Mouse (Mus musculus) fibroblast of lung, adult 2 months (primary cell): ENCODE results near the gene Odf4.
"Not testable (repeated sequence)": the region's sequence is repeated elsewhere in the genome, so short reads cannot be mapped to it uniquely, and the experiment has no call there.

Source experiments
- DNase-seq: peaks from one replicate; pipeline ENCODE4 v3.0.0-alpha.2; 2011; ENCODE audit warnings: low read depth

The Odf4 gene

DNA sequence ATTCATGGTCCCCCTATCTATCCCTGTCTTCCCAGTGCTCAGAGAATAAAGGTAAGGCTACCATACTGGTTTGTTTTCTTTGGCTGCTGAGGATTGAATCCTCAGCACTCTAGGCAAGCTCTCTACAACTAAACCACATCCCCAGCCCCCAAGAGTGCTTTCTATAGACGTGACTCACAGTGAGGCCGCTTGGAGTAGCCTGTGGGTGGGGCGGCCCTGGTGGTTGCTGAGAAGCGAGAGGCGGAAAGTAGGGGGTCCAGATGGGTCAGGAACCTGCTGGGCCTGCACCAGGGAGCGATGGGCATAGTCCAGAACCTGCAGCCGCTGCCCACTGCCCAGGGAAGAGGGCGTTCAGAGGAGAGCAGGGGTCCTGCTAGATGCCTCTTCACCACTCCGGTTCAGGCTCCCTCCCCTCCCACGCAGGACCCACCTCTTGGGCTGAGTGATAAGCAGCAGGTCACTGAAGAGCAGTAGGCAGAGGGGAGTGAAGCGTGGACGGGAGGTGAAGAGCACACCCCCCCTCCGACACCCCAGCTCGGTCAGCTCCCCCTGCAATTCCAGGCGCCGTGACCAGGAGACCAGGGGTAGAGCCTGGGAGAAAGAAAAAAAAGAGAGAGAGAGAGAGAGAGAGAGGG lies 20.0 kb upstream of the Odf4 start:
- no peak for DNase-seq

DNA sequence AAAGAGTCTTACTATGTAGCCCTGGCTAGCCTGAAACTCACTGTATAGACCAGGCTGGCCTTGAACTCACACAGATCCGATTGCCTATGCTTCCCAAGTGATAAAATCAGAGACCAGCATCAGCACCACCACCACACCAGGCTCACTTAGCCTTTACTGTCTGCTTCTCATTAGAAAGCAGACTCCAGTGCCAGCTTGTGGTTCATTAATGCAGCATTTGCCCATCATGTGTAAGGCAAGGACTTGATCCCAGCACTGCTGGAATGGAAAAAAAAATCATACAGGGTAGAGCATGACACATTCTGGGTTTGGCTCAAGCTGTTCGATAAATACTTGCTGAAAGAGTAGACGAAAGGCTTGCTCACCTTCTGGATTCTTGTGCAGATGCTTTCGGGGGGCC lies 19.1 kb upstream of the Odf4 start:
- no peak for DNase-seq

DNA sequence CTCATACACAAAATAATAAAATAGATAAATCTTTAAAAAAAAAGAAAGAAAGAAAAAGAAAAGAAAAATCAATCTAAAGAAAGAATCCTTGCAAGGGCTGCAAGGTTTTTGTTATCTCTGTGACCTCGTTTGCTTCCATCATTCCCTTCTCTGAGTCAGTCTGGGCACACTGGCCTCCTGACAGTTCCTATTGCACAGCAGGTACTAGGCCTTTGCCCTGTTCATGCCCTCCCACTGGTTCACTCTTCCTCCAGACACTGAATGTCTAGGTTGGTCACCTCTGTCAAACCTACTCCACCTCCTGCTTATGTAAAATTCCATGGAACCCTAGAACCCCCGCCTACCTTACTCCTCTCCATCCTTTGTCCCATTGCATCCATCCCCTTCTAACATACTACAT lies 18.4 kb upstream of the Odf4 start:
- no peak for DNase-seq

DNA sequence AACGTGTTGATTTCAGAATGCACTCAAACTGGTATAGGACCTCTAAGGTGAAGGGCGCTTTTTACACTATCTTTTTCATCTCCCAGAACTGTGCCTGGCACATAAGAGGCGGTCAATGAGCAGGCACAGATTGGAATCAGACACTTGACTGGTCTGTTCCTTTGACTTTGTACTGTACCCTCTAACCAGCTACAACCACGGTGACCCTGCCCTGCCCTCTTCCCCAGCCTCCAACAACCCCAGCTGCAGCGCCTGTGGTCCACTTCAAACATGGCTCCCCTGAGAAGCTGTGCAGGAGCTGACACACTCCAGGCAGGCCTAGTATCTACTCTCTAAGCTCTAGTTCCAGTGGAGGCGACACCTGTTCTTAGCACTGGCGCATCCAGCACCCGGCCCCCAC lies 15.8 kb upstream of the Odf4 start:
- no peak for DNase-seq

DNA sequence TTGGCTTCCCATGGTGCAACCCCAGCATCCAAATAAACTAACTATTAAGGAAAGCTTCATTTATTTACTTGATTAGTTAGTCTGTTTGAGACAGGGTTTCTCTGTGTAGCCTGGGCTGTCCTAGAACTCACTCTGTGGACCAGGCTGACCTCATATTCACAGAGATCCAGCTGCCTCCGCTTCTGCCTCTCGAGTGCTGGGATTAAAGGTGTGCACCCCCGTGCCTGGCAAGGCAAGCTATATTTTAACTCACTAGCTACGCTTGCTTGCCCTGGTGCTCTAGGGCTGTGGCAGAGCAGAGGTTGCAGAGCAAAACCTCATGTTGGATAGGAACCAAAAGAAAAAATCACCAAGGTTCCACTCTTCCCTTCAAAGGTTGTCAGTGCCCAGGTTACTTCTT lies 13.6 kb upstream of the Odf4 start:
- DNase-seq, result no peak

DNA sequence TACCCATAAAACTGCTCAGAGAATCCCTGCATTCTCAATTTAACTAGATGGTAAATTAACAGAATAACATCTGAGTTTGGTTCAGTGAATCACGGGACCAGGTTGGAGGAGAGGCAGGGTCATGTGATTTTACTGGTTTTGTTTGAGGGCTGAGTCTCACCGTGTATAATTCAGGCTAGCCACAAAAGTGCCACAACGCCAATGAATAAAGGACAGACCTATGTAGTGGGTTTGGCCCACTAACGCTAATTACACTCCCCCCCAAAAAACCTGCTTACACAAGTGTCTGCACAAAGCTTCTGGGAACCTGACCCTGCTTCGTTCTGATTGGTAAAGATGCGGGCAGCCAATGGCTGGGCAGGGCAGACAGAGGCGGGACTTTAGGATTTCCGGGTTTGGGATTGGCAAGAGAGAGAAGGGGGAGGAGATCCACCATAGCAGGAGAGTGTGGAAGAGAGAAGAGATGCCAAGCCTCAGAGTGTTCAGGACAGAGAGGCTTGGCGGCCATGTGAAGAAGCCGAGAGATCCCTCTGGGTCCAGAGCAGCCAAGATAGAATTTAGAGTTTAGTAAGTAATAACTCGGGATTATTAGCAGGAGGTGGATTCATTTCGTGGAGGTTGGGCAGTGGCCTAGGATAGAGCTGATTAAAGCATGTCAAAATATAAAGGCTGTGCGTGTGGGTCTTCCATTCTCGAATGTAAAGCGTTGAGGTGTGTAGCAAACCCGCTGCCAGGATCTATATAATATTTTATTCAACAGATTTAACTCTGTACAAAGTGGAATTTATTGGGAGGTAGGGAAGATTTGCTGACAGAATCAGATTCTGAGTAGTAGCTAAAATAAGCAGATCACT lies 12.8 kb upstream of the Odf4 start:
- DNase-seq, result peak; percentile 92

DNA sequence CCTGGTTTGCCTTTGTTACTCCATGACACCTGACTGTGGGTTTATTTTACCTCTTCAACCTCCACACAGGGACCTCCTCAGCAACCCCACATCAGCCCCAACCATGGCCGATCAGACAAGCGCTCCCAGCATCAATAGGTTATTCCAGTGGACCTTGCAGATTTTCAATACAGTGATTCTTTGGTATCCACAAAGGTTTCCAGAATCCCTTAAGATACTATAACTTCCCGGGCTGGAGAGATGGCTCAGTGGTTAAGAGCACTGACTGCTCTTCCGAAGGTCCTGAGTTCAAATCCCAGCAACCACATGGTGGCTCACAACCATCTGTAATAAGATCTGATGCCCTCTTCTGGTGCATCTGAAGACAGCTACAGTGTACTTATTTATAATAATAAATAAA lies 10.1 kb upstream of the Odf4 start:
- DNase-seq, result not testable (repeated sequence)

DNA sequence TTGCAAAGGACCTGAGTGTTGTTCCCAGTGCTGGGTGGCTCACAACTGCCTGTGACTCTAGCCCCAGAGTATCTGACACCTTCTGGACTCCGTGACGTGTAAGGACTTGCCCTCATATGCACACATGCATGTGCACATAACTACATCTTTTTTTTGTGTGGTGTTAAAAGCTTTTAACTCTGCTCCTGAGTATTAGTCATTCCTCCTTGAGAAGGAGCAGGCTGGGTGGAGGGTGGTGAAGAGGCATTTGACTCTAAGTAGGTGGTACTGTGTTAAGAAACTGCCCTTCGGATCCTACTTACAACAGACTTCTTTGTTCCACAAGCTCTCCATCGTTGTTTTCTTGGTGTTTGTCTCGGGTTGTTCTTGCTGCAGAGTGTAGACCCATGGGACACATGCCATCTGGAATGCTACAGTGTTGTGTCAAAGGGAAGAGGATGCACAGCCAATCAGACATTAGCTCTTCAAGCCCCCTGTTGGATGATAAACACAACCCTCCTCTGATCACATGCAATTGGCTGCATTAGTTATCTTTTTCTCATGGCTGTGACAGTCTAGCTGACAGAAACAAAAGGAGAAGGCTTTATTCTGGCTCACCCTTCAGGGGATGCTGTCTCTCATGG lies 7.1 kb upstream of the Odf4 start:
- DNase-seq, result no peak

DNA sequence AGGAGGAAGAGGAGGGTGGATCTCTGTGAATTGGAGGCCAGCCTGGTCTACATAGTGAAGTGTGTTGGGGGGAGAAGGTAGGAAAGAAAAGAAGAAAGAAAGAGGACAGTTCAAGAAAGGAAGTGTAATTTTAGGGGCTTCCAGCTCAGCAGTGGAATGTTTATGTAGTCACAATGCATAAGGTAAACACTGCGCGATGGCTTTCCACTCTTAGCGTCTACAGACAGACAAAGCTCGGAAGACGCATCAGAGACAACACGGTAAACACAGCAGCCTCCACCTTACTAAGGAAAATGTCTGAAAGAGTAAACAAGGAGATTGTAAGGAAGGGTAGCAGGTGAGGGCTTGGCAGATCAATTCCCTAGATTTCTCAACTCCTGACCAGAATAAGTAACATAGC lies 3.1 kb upstream of the Odf4 start:
- DNase-seq, result no peak

DNA sequence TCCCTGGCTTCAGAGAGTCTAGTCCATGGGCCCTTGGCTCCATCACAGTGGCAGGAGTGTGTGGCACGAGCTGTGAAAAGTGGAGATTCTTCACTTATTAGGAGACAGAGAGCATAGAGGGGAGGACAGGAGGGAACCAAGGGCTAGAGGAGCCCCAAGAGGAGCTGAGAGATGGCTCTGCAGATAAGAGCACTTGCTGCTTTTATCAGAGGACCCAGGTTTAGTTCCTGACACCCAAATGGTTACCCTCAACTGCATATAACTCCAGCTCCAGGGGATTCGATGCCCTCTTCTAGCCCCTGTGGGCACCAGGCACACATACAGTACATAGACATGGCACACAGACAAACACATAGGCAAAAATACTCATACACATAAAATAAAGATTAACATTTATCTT lies 2.1 kb downstream of the Odf4 start:
- no peak for DNase-seq

DNA sequence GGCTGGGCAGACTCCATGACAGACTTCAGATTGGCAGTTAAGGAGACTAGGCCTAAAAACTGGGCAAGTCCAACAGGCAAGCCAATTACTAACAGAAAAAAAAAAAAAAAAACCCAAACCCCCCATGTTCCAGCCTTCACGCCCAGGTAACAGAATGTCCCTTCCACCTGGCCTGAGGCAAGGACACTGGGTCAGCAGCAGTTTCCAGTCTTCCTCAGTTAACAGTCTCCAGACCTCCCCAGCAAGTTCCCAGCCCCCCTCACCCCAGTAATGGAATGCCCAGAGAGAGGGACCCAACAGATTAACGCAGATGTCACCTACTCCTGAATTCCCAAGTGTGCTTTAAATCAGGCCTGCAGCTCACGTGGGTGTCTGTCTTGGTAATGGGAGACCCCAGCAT lies 3.7 kb downstream of the Odf4 start:
- DNase-seq, result no peak

DNA sequence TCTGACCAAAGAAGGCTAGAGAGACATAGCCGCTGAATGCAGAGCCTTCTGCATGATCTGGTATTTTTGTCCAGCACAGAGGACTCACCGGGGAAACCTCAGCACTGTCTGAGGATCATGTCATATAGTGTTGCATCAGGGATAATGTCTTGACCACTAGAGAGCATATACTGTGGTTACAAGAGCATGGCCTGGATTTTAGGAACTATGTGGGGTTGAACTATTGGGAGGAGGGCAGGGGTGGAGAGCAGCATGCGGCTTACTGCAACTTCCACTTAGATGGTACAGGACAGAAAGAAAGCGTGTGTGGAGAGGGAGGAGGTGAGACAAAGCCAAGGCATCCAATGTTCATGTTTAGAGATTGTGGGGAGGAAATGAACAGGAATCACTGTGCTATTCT lies 12.3 kb downstream of the Odf4 start:
- no peak for DNase-seq

DNA sequence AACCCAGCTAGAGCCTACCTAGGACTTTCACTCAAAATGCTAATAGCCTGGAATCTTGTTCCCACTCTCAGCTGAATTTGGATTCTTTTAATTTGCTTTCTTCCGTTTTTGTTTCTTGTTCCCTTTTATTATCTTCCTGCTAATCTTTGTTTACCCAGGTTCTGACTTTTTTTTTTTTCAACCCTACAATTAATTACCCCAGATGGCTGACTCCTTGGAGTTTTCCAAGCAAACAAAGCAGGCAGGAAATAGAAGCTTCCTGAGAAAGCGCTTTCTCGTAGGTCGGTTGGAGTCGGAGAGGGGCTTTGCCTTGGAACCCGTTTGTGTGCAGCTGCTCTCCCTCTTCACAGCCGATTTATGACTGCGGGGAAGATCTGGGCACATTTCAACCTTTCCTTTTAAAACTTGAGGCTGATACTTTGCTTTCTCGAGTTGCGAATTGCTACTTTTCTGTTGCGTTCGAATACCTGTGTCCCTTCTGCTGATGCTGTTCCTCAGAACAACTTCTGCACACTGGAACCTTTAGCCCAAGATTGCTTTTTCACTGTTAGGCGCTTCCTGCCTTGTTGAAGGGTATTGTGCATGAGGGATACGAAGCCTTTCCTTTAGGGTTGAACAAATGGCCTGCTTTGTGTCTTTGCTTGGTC lies 15.2 kb downstream of the Odf4 start:
- DNase-seq, result no peak

DNA sequence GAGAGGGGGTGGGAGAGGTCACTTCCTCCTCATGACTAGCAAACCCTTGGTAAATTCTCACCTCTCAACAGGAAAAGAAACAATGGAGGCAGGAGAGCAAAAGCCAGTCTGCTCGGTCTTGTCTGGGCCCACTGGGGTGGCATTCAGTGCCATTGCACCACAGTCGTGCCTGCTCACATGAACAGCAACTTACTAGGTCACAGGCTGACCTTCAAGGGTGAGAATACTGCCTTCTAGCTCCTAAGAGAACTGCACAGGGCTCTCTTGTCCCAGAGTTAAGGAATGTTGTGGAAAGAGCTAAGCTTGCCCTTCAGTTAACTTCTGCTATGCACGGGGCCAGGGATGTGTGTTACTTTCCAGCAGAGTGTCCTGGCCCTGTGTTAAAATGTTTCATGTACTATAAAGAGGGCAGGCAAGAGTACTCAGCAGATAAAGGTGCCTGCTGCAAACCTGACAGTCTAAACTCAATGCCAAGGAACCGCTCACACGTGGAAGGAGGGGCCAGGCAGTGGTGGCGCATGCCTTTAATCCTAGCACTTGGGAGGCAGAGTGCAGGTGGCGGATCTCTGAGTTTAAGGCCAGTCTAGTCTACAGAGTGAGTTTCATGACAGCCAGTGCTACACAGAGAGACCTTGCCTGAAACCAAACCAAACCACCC lies 17.9 kb downstream of the Odf4 start:
- no peak for DNase-seq

DNA sequence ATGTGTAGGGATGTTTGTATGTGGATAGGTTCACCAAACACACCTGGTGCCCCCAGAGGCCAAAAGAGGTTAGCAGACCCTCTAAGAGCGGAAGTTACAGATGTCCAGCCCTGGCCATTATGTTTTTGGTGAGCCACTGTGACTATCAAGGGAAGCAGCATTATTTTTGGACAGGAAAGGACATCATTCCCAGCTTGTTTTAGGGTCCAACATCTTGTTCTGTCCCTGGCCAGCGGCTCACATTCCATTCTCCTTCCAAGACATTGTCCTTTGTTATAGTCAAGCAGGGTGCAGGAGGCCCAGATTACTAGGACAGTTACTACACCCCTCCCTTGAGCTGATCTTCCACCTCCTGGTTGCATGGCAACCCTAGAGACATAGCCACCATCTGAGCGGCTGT lies 19.6 kb downstream of the Odf4 start:
- DNase-seq, result no peak

DNA sequence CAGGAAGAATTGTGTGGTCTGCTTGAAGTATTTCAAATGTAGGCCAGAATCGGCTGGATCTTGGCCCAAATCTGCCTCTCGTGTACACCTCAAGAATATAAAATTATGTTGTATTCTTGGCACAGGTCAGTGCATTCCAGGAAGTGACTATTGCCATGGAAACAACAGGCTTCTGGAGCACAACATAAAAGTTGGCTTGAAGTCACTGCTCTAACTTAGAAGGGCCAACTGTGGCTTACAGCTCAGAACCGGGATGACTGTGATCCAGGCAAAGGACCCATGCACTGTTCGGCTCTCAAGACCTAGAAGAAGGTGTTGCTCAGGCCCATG lies 20.5 kb downstream of the Odf4 start:
- peak; percentile 36 for DNase-seq

DNA sequence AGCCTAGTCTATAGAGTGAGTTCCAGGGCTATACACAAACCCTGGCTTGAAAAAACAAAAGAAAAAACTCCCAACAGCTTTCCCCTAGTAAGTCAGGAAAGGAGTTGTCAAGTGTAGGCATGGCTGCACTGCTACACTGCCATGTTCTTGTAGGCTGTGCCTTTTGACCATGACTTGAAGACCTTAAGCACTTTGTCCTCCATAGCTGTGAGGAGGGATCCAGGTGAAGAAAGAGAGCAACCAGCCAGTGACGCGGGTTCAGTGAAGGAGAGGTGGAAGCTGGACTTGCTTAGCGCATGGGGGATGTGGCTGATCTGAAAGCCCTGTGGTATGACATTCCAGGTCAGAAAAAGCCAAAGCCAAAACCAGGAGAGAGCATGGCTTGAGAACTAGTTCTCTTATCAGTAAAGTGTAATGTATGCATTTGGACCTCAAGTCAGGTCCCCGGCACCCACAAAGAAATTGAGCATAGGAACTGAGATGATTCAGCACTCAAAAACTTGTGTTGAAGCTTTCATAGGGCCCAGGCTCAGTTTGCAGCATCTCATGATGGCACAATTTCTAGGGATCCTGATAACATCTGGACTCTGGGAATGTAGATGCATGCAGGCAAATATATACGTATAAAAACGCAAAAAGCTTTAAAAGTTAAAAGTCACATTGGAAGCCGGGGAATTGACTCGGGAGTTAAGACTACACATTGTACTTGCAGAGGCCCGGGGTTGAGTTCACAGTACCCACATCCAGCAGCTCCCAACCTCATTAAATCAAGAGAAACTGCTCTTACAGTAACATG lies 21.0 kb downstream of the Odf4 start:
- DNase-seq, result no peak

DNA sequence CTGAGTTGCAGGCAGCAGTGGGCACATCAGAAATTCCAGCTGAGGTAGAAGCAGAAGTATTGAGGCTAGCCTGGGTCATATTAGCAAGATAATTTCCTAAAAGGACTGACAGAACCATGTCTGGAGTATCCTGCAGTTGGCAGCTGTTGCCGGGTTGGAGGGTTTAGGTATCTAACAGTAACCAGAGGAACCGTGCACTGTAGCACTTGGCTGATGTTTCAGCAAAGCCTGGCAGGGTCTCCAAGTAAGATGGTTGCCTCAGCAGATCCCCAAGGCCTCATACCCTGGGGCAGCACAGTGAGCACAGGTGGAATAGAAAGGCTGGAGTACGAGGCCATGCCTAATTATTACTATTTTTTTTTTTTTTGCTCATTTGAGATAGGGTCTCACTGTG lies 21.7 kb downstream of the Odf4 start:
- no peak for DNase-seq

DNA sequence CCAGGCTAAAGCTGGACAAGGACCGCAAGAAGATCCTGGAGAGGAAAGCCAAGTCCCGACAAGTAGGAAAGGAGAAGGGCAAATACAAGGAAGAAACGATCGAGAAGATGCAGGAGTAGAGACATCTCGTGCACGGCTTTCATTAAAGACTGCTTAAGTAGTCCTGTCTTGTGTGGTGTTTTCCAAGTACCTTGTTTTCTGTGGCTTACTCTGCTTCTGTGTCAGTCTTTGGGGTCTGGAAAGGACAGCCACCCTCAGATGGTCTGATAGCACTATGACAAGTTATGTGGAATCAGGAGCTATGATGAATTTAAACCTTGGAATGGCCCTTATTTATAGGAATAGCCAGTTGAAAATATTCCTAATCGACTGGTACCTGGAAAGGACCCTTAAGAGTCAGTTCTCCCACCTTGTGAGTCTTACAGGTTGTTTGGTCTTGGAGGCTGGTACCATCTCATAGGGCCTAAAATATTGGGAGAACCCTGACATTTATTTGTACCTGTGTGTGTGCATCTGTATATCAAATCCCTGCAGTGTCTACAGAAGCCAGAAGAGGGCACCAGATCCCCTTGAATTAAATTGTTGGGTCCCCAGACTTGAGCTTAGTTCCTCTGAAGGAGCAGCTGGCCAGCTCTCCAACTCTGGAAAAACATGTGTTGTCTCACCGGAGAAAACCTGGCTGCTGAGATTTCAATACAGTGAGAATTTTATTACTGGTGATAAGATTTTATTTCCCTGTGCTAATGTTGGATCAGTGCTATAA lies 22.3 kb downstream of the Odf4 start:
- peak; percentile 55 for DNase-seq

DNA sequence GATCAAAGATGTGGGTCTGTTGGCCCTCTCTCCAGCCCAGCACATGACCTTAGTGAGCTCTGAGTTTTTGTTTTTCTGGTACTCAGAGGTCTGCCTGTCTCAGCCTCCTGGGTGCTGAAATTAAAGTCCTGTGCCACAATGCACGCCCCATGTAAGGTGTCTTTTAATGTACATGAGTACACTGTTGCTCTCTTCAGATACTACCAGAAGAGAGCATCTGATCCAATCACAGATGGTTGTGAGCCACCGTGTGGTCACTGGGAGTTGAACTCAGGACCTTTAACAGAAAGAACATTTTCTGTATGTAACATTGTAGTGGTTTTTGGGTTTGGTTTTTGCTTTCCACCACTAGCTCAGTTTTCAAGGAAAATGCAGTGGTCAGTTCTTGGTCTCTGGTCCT lies 23.1 kb downstream of the Odf4 start:
- DNase-seq, result no peak

DNA sequence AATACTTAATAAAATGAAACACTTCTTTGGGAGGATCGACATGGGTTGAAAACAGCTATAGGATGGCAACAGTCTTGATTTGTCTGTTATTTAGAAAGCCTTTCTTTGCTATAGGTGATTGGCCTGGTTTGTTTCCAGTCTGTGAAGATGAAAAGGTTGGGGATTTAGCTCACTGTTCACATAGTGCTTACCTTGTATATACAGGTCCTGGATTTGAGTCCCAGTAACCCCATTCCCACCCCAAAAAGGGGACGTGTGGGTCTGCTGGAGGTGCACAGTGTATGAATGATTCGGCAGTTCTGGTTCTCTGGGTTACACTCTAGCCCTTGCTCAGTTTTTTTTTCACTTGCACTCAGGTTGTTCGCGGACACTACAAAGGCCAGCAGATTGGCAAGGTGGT lies 24.1 kb downstream of the Odf4 start:
- DNase-seq, result no peak
